Comparison of ENCODE assay signal across 14 mouse cellular contexts in genomic region chr19:47493017-47493997, GRCm38 (mm10). TPM values are rescaled to one million over a fixed set of nuclear protein-coding genes. Genes with fewer than 3 reads are reported as not detected.
DNase-seq lines count a peak whose midpoint lies in the region; ATAC-seq and TF ChIP-seq lines count a peak whose summit lies in the region.
"Had no signal": no experiment of that assay in that cellular context is flagged by ENCODE, and none has a peak within 500 bp of the region (broad histone marks: within the 10 kb centered on the region; RNA-seq: fewer than 3 reads in every experiment).

No protein-coding gene starts in this region.

- TF ChIP-seq CTCF in embryonic fibroblast, embryonic 13.5 days (IDR thresholded peaks at IDR 0.05; ENCODE audit: borderline replicate concordance, insufficient read depth, low read length) = no peak
- no peak for TF ChIP-seq CTCF in midbrain, postnatal 0 days (IDR thresholded peaks at IDR 0.05)

- H3K27ac ChIP-seq in embryonic fibroblast, embryonic 13.5 days (ENCODE audit: insufficient read depth, low read length) = peak overlapping the region; percentile 72
- H3K27ac ChIP-seq in hindbrain, embryonic 15.5 days (replicated peaks) = peak overlapping the region; percentile 71
- H3K27ac ChIP-seq in midbrain, postnatal 0 days (ENCODE audit: low read depth, low read length) = peak overlapping the region; percentile 67
- H3K27ac ChIP-seq: kidney, postnatal 0 days had no signal

- ATAC-seq in hindbrain, embryonic 15.5 days (ENCODE audit: low FRiP score, low read depth) = peak; percentile 59
- peak; percentile 44; the same call in 1 of the 2 replicates for ATAC-seq in midbrain, postnatal 0 days (ENCODE audit: low FRiP score)
- ATAC-seq: CD4-positive, CD25-positive, alpha-beta regulatory T cell, adult 4 months had no signal

- peaks cover 16% of the 10 kb centered on the region for H3K4me1 ChIP-seq in embryonic fibroblast, embryonic 13.5 days (ENCODE audit: control insufficient read depth, insufficient read depth, low read length)
- peaks cover 26% of the 10 kb centered on the region for H3K4me1 ChIP-seq in hindbrain, embryonic 15.5 days (replicated peaks)
- H3K4me1 ChIP-seq in midbrain, postnatal 0 days (ENCODE audit: insufficient read depth, low read length) = peaks cover 7% of the 10 kb centered on the region; the same call in 1 of the 2 replicates

- WGBS in hindbrain, embryonic 15.5 days = 14% methylated on average over 23 of the region's 23 CpGs
- 17% methylated on average over 23 of the region's 23 CpGs for WGBS in midbrain, postnatal 0 days

- H3K9ac ChIP-seq in hindbrain, embryonic 15.5 days = no peak overlapping the region
- H3K9ac ChIP-seq in midbrain, postnatal 0 days (replicated peaks; ENCODE audit: low read length, poor library complexity, severe bottlenecking) = peak overlapping the region; percentile 33; the same call in 1 of the 2 replicates

- no peak overlapping the region for H3K4me3 ChIP-seq in embryonic fibroblast, embryonic 13.5 days (ENCODE audit: insufficient read depth, low read length)
- H3K4me3 ChIP-seq in hindbrain, embryonic 15.5 days = no peak overlapping the region
- no peak overlapping the region for H3K4me3 ChIP-seq in midbrain, postnatal 0 days (ENCODE audit: low read depth, low read length)
- H3K4me3 ChIP-seq: myocyte had no signal

- H3K27me3 ChIP-seq in hindbrain, embryonic 15.5 days = no peaks in the 10 kb centered on the region
- H3K27me3 ChIP-seq in midbrain, postnatal 0 days (ENCODE audit: insufficient read depth, low read length) = no peaks in the 10 kb centered on the region

- no peaks in the 10 kb centered on the region for H3K9me3 ChIP-seq in hindbrain, embryonic 15.5 days
- H3K9me3 ChIP-seq in midbrain, postnatal 0 days (ENCODE audit: low read length) = no peaks in the 10 kb centered on the region

- H3K4me2 ChIP-seq in hindbrain, embryonic 15.5 days = peak overlapping the region; percentile 41
- peak overlapping the region; percentile 29 for H3K4me2 ChIP-seq in midbrain, postnatal 0 days (ENCODE audit: low read depth, low read length, poor library complexity, severe bottlenecking)

- no peak for TF ChIP-seq POLR2A in embryonic fibroblast, embryonic 13.5 days (IDR thresholded peaks at IDR 0.05; ENCODE audit: low read depth, low read length)

- peak; percentile 24 for DNase-seq in Muller cell, postnatal 12 days (ENCODE audit: inconsistent ontology term)
- DNase-seq in midbrain, postnatal 0 days (ENCODE audit: low spot score) = peak; percentile 49
- no peak for DNase-seq in frontal cortex, adult 2 months (ENCODE audit: extremely low spot score in 1 of 2, low spot score in 1 of 2)
- DNase-seq in layer of hippocampus, postnatal 25 days (ENCODE audit: extremely low spot score in 1 of 2, low spot score in 1 of 2) = no peak
- no peak for DNase-seq in adrenal gland, postnatal 10 days
- DNase-seq in frontal cortex, postnatal 25 days (ENCODE audit: low spot score in 2 of 2) = no peak
- DNase-seq: heart, postnatal 36 days; lung, adult 2 months; right cerebral cortex, postnatal 25 days had no signal

- H3K36me3 ChIP-seq in hindbrain, embryonic 15.5 days = no peaks in the 10 kb centered on the region
- H3K36me3 ChIP-seq in midbrain, postnatal 0 days (ENCODE audit: insufficient read depth, low read length) = no peaks in the 10 kb centered on the region

RNA-seq across cellular contexts. Expression of gene Sh3pxd2a, which starts 29.1 kb away (rescaled TPM):
- polyA plus RNA-seq in embryonic fibroblast, embryonic 13.5 days (2011; ENCODE audit: insufficient read length, low read depth, missing spikeins) = 150 and 157 TPM in 2 replicates
- polyA plus RNA-seq in hindbrain, embryonic 15.5 days (2015; fragmentation: Nextera tagmentation; extraction: Ambion mirVana) = 2.3 and 2.4 TPM in 2 replicates
- total RNA-seq in midbrain, postnatal 0 days (2014; rRNA removed) = 21.0 and 27.4 TPM in 2 replicates
- polyA plus RNA-seq in midbrain, postnatal 0 days (2015; fragmentation: Nextera tagmentation; extraction: Ambion mirVana) = 1.2 and 1.5 TPM in 2 replicates
- polyA plus RNA-seq in frontal cortex, adult 2 months (2012; rRNA removed) = 13.2 and 15.0 TPM in 2 replicates
- 10 to 100 TPM; 31.9 to 36.9 TPM for total RNA-seq in layer of hippocampus, postnatal 25 days (2021)
- 100 to 1,000 TPM; 138 to 164 TPM for total RNA-seq in adrenal gland, postnatal 10 days (2021)

RNA-seq across cellular contexts. Expression of gene Stn1, which starts 44.0 kb away (rescaled TPM):
- polyA plus RNA-seq in embryonic fibroblast, embryonic 13.5 days (2011; ENCODE audit: insufficient read length, low read depth, missing spikeins) = 26.9 and 30.1 TPM in 2 replicates
- 29.5 and 31.4 TPM in 2 replicates for polyA plus RNA-seq in hindbrain, embryonic 15.5 days (2015; fragmentation: Nextera tagmentation; extraction: Ambion mirVana)
- 16.3 and 28.1 TPM in 2 replicates for total RNA-seq in midbrain, postnatal 0 days (2014; rRNA removed)
- polyA plus RNA-seq in midbrain, postnatal 0 days (2015; fragmentation: Nextera tagmentation; extraction: Ambion mirVana) = 19.5 and 22.2 TPM in 2 replicates
- polyA plus RNA-seq in frontal cortex, adult 2 months (2012; rRNA removed) = 16.2 and 19.8 TPM in 2 replicates
- total RNA-seq in layer of hippocampus, postnatal 25 days (2021) = 10 to 100 TPM; 22.7 to 23.5 TPM
- 10 to 100 TPM; 13.1 to 18.7 TPM for total RNA-seq in adrenal gland, postnatal 10 days (2021)

Comparison
In these comparisons a context has a peak if more than half of its experiments do, and no peak if none do; other contexts are left out.
1. DNase-seq: peak in Muller cell, postnatal 12 days (single experiment) and midbrain, postnatal 0 days (single experiment); none in frontal cortex, adult 2 months (0 of 2), layer of hippocampus, postnatal 25 days (0 of 2), adrenal gland, postnatal 10 days (single experiment) and frontal cortex, postnatal 25 days (0 of 2).
2. Peak in every context shown above with its lines, with median percentiles within 50 percentile points of each other: H3K27ac ChIP-seq.